Mouse (Mus musculus) embryonic fibroblast, embryonic 13.5 days (primary cell): Measurements from ENCODE around the gene Fbf1.

Experiments used
- CTCF ChIP-seq: IDR thresholded peaks from 2 replicates; pipeline ENCODE4 v1.5.1; 2011; ENCODE audit warnings: mild to moderate bottlenecking, control low read depth, low read length, moderate library complexity, borderline replicate concordance; ENCODE audit not compliant: insufficient read depth
- POLR2A ChIP-seq: IDR thresholded peaks from 2 replicates; pipeline ENCODE4 v1.6.1; 2011; ENCODE audit warnings: low read depth, mild to moderate bottlenecking, control low read depth, low read length, moderate library complexity

GRCm38 (mm10) chr11:116150960-116151359, 17.0 kb downstream of the Fbf1 start:
- TF ChIP-seq CTCF (no peak), POLR2A (no peak)
